Mouse (Mus musculus) cerebellum, adult 2 months (tissue): ENCODE results near the gene Herc6.

Source experiments
- CTCF ChIP-seq: fragments of 200-500 bp; IDR thresholded peaks from 2 replicates; pipeline ENCODE4 v1.5.1; 2011; ENCODE audit warnings: low read depth, mild to moderate bottlenecking, control low read depth, low read length, moderate library complexity, borderline replicate concordance; ENCODE audit not compliant: insufficient read depth
- POLR2A ChIP-seq: fragments of 200-500 bp; IDR thresholded peaks from 2 replicates; pipeline ENCODE4 v1.6.1; 2011; ENCODE audit warnings: low read length, control low read depth, borderline replicate concordance; ENCODE audit not compliant: insufficient read depth

DNA sequence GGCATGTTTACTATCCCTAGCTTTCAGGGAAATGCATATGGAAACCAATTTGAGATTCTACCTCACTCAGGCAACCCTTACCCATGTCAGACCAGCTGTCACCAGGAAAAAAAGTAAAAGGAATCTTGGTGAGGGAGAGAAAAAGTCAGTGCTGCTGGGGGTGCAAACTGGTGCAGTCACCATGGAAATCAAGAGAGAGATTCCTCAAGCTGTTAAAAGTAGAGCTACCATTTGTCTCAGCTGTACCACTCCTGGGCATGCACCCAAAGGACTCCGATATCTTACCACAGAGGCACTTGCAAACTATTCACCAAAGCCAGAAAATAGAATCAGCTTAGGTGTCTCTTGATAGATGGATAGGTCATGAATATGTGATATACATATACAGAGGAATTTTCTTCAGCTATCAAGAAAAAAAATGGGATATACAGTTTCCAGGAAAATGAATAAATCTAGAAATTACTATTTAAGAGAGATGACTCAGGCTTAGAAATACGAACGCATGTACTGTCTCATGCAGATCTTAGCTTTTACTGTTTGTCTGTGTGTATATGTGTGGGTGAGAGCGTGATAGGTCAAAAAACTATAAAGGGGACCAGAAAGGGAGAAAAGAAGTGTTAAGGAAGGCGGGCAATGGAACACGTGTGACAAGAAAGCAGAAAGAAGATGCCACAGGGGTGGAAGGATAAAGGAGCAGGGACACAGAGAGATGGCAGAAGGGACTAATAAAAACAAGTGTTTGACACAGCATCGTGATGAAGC is 24.9 kb downstream of the Herc6 start:
- no peak for TF ChIP-seq CTCF
- no peak for TF ChIP-seq POLR2A
